ENCODE assay signal across 8 mouse cellular contexts in the genomic region with DNA sequence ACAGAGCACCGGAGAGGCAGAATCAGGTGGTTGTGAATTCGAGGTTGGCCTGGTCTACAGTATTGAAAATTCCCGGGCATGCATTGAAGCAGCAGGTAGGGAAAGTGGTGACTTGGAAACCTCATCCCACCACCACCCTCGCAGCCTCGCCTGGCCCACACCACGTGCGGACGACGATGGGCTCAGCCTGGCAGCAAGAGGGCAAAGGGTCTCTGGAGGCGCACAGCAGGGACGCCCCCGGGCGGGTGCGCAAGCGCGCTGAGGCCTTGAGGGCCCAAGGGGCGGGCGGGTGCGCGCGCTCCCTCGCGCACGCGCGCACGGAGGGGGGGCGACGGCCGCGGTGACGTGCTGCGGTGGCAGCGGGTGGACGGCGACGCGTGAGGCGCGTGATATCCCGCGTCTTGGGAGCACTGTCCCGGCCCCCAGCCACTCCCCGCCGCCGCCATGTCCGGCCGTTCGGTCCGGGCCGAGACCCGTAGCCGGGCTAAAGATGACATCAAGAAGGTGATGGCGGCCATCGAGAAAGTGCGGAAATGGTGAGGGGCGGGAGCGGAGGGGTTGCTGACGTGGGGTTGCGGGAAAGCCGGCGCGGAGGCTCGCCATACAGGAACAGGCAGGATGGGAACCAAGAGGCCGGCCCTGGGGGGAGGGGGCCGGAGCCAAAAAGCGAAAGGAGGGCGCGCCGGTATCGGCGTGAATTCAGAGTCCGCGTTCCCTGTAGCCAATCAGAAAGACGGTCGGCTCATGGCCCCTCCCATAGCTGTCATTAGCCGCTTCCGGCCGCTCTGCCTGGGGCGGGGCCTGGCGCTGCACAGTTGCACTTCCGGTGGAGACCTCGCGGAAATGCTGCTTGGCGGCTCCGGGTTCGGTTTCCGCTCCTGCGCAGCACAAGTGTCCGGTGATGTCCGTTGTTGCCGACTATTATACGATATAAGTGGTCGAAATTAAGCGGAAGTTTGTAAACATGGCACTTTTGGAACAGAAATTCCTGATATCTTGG. TPM values are rescaled to one million over a fixed set of nuclear protein-coding genes. Genes with fewer than 3 reads are reported as not detected.
DNase-seq lines count a peak whose midpoint lies in the region; ATAC-seq lines count a peak whose summit lies in the region.

A gene (plus strand): TSS at position 221 of the 1,000 bp plus-strand sequence.

- H3K9ac ChIP-seq in heart, embryonic 13.5 days = peak within 1 kb of the TSS; percentile 93
- peak within 1 kb of the TSS; percentile 88 for H3K9ac ChIP-seq in liver, embryonic 12.5 days
- H3K9ac ChIP-seq in stomach, embryonic 15.5 days = peak within 1 kb of the TSS; percentile 55

- H3K9me3 ChIP-seq in heart, embryonic 13.5 days = no peaks in the 10 kb centered on the region
- H3K9me3 ChIP-seq in liver, embryonic 12.5 days (replicated peaks) = no peaks in the 10 kb centered on the region
- H3K9me3 ChIP-seq in stomach, embryonic 15.5 days = no peaks in the 10 kb centered on the region

- peak; percentile 98 for DNase-seq in CD4-positive, CD25-positive, alpha-beta regulatory T cell, adult 2 months (ENCODE audit: low read depth, low spot score)
- peak; percentile 61 for DNase-seq in fat pad, adult 2 months (ENCODE audit: extremely low read depth, low read depth, low spot score)
- peak; percentile 98 for DNase-seq in kidney, postnatal 10 days
- DNase-seq in natural killer cell, adult 2 months (ENCODE audit: low spot score in 2 of 2) = peak; percentile 97

- ATAC-seq in heart, embryonic 13.5 days (ENCODE audit: extremely low read depth, insufficient number of reproducible peaks, low FRiP score, low TSS enrichment) = peak; percentile 98
- ATAC-seq in liver, embryonic 12.5 days = peak; percentile 95
- ATAC-seq in stomach, embryonic 15.5 days (ENCODE audit: insufficient read depth, low FRiP score, low read depth) = peak; percentile 97

- H3K27ac ChIP-seq in brown adipose tissue, adult 24 weeks (replicated peaks; ENCODE audit: low read depth, low read length) = peak within 1 kb of the TSS; percentile 95
- H3K27ac ChIP-seq in heart, embryonic 13.5 days (replicated peaks) = peak within 1 kb of the TSS; percentile 97
- peak within 1 kb of the TSS; percentile 94 for H3K27ac ChIP-seq in liver, embryonic 12.5 days
- peak within 1 kb of the TSS; percentile 98 for H3K27ac ChIP-seq in stomach, embryonic 15.5 days

- H3K27me3 ChIP-seq in heart, embryonic 13.5 days (replicated peaks) = no peaks in the 10 kb centered on the region
- H3K27me3 ChIP-seq in liver, embryonic 12.5 days (replicated peaks) = no peaks in the 10 kb centered on the region
- no peaks in the 10 kb centered on the region for H3K27me3 ChIP-seq in stomach, embryonic 15.5 days (replicated peaks)

- H3K4me2 ChIP-seq in heart, embryonic 13.5 days = peak within 1 kb of the TSS; percentile 96
- H3K4me2 ChIP-seq in liver, embryonic 12.5 days = peak within 1 kb of the TSS; percentile 75
- H3K4me2 ChIP-seq in stomach, embryonic 15.5 days = peak within 1 kb of the TSS; percentile 77

- H3K36me3 ChIP-seq in heart, embryonic 13.5 days = peaks cover 33% of the 10 kb centered on the region
- H3K36me3 ChIP-seq in liver, embryonic 12.5 days = peaks cover 33% of the 10 kb centered on the region
- H3K36me3 ChIP-seq in stomach, embryonic 15.5 days = peaks cover 14% of the 10 kb centered on the region

- 2% methylated on average over 94 of the region's 95 CpGs for WGBS in heart, embryonic 13.5 days
- 2% methylated on average over 90 of the region's 95 CpGs for WGBS in liver, embryonic 12.5 days (ENCODE audit: insufficient replicate concordance)
- WGBS in stomach, embryonic 15.5 days = 2% methylated on average over 93 of the region's 95 CpGs

- peaks cover 2% of the 10 kb centered on the region; the same call in 1 of the 2 replicates for H3K4me1 ChIP-seq in brown adipose tissue, adult 24 weeks (ENCODE audit: control insufficient read depth, insufficient read depth, insufficient read length, low read length)
- H3K4me1 ChIP-seq in heart, embryonic 13.5 days = peaks cover 16% of the 10 kb centered on the region
- H3K4me1 ChIP-seq in liver, embryonic 12.5 days = peaks cover 35% of the 10 kb centered on the region
- H3K4me1 ChIP-seq in stomach, embryonic 15.5 days = peaks cover 14% of the 10 kb centered on the region; the same call in 1 of the 2 replicates

- H3K4me3 ChIP-seq in brown adipose tissue, adult 24 weeks (ENCODE audit: insufficient read depth, low read depth, low read length) = peak within 1 kb of the TSS; percentile 89
- peak within 1 kb of the TSS; percentile 77 for H3K4me3 ChIP-seq in heart, embryonic 13.5 days
- peak within 1 kb of the TSS; percentile 80 for H3K4me3 ChIP-seq in liver, embryonic 12.5 days
- peak within 1 kb of the TSS; percentile 66 for H3K4me3 ChIP-seq in stomach, embryonic 15.5 days (replicated peaks)

RNA-seq across cellular contexts. Expression of the gene that starts here (rescaled TPM):
- polyA plus RNA-seq in brown adipose tissue, adult 24 weeks (2012; ENCODE audit: insufficient read depth, insufficient read length, missing spikeins) = 61.6 and 84.5 TPM in 2 replicates
- polyA plus RNA-seq in heart, embryonic 13.5 days (2015; fragmentation: Nextera tagmentation; extraction: Ambion mirVana) = 33.7 and 38.0 TPM in 2 replicates
- polyA plus RNA-seq in liver, embryonic 12.5 days (2016; fragmentation: Nextera tagmentation; extraction: Ambion mirVana) = 38.2 and 44.3 TPM in 2 replicates
- polyA plus RNA-seq in stomach, embryonic 15.5 days (2015; fragmentation: Nextera tagmentation; extraction: Ambion mirVana) = 48.4 and 56.0 TPM in 2 replicates

Comparison
In these comparisons a context has a peak if more than half of its experiments do, and no peak if none do; other contexts are left out.
1. Peak in every context shown above with its lines: DNase-seq, ATAC-seq, H3K4me3 ChIP-seq and H3K27ac ChIP-seq.